Comparison of ENCODE assay signal across 34 mouse cellular contexts in the genomic region with DNA sequence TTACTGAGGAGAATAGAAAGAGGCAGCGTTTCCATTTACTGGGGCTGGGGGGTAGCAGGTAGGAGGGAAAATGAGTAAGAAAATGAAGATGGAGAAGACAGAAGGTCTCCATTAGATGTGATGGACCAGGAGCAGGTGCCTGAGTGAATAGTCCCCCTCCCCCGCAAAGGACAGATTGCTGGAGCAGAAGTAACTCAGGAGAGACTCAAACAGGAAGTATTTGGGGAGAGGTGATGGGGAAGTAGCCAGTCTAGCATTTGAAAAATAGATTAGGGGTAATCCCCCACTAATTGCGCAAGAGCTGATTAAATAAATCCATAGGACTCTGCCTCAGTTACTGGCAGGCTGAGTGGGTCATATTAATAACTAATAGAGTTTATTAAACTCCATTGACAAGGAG. TPM values are rescaled to one million over a fixed set of nuclear protein-coding genes. Genes with fewer than 3 reads are reported as not detected.
DNase-seq lines count a peak whose midpoint lies in the region; ATAC-seq and TF ChIP-seq lines count a peak whose summit lies in the region.
"Had no signal": no experiment of that assay in that cellular context is flagged by ENCODE, and none has a peak within 500 bp of the region (broad histone marks: within the 10 kb centered on the region; RNA-seq: fewer than 3 reads in every experiment).

No protein-coding gene starts in this region.

- H3K9me3 ChIP-seq in MEL (replicated peaks; ENCODE audit: insufficient read depth, low read length): no peaks in the 10 kb centered on the region
- no peaks in the 10 kb centered on the region for H3K9me3 ChIP-seq in intestine, postnatal 0 days (ENCODE audit: control insufficient read depth)
- no peaks in the 10 kb centered on the region for H3K9me3 ChIP-seq in midbrain, postnatal 0 days (ENCODE audit: low read length)
- H3K9me3 ChIP-seq: forebrain, embryonic 13.5 days; hindbrain, embryonic 10.5 days; hindbrain, embryonic 15.5 days; limb, embryonic 10.5 days; limb, embryonic 15.5 days; liver, embryonic 13.5 days; midbrain, embryonic 10.5 days; midbrain, embryonic 15.5 days; neural tube, embryonic 13.5 days had no signal

- H3K27ac ChIP-seq in MEL (ENCODE audit: control insufficient read depth, low read depth, low read length): no peak overlapping the region
- no peak overlapping the region for H3K27ac ChIP-seq in intestine, postnatal 0 days (ENCODE audit: low read depth, low read length)
- no peak overlapping the region for H3K27ac ChIP-seq in midbrain, postnatal 0 days (ENCODE audit: low read depth, low read length)
- H3K27ac ChIP-seq: forebrain, embryonic 13.5 days; hindbrain, embryonic 10.5 days; hindbrain, embryonic 15.5 days; layer of hippocampus, adult 2 months; limb, embryonic 10.5 days; limb, embryonic 15.5 days; liver, embryonic 13.5 days; macrophage; midbrain, embryonic 10.5 days; midbrain, embryonic 15.5 days; neural tube, embryonic 13.5 days had no signal

- peak; percentile 62 to 78 for TF ChIP-seq EP300 in MEL (IDR thresholded peaks at IDR 0.05; ENCODE audit: low read depth in 1 of 2, low read length in 2 of 2)

- peak; percentile 68 for ATAC-seq in megakaryocyte progenitor cell, adult 5-6 weeks (replicated peaks; ENCODE audit: poor library complexity)
- no peak for ATAC-seq in intestine, postnatal 0 days
- no peak for ATAC-seq in midbrain, postnatal 0 days (ENCODE audit: low FRiP score)
- ATAC-seq: activated CD4-positive, CD25-positive, alpha-beta regulatory T cell, adult 4 months; forebrain, embryonic 13.5 days; inflammation-experienced regulatory T-cells, adult 6 months; midbrain, embryonic 15.5 days had no signal

- no peaks in the 10 kb centered on the region; a peak in 2 of 4 replicates for H3K27me3 ChIP-seq in MEL (ENCODE audit: control insufficient read depth in 1 of 2, insufficient read depth in 2 of 2, low read length in 2 of 2)
- no peaks in the 10 kb centered on the region for H3K27me3 ChIP-seq in intestine, postnatal 0 days (replicated peaks; ENCODE audit: control insufficient read depth, insufficient read depth, low read length)
- no peaks in the 10 kb centered on the region for H3K27me3 ChIP-seq in midbrain, postnatal 0 days (ENCODE audit: insufficient read depth, low read length)
- H3K27me3 ChIP-seq: forebrain, embryonic 13.5 days; hindbrain, embryonic 15.5 days; limb, embryonic 15.5 days; liver, embryonic 13.5 days; midbrain, embryonic 15.5 days; neural tube, embryonic 13.5 days had no signal

- 89% methylated on average over 3 of the region's 3 CpGs for WGBS in intestine, postnatal 0 days
- WGBS in midbrain, postnatal 0 days: 94% methylated on average over 3 of the region's 3 CpGs
- WGBS in lung, adult 2 months: 83% methylated on average over 3 of the region's 3 CpGs

- no peak for TF ChIP-seq CTCF in MEL (IDR thresholded peaks at IDR 0.05 in 2 of 3, conservative IDR thresholded peaks at IDR 0.05 in 1 of 3; ENCODE audit: control insufficient read depth in 1 of 3, insufficient read depth in 1 of 3, low read depth in 2 of 3, low read length in 3 of 3, poor library complexity in 1 of 3, severe bottlenecking in 1 of 3)
- TF ChIP-seq CTCF in intestine, postnatal 0 days (IDR thresholded peaks at IDR 0.05; ENCODE audit: low read depth): no peak
- no peak for TF ChIP-seq CTCF in midbrain, postnatal 0 days (IDR thresholded peaks at IDR 0.05)
- no peak for TF ChIP-seq CTCF in lung, adult 2 months (IDR thresholded peaks at IDR 0.05; ENCODE audit: insufficient read depth, low read length)

- no peak overlapping the region for H3K4me2 ChIP-seq in intestine, postnatal 0 days (replicated peaks; ENCODE audit: low read depth)
- H3K4me2 ChIP-seq in midbrain, postnatal 0 days (ENCODE audit: low read depth, low read length, poor library complexity, severe bottlenecking): no peak overlapping the region
- H3K4me2 ChIP-seq: forebrain, embryonic 13.5 days; heart, embryonic 11.5 days; hindbrain, embryonic 15.5 days; limb, embryonic 15.5 days; liver, embryonic 13.5 days; midbrain, embryonic 15.5 days; neural tube, embryonic 13.5 days had no signal

- TF ChIP-seq RAD21 in MEL (IDR thresholded peaks at IDR 0.05; ENCODE audit: low read depth, low read length): no peak

- no peak overlapping the region for H3K9ac ChIP-seq in MEL (ENCODE audit: control insufficient read depth, low read depth, low read length, poor library complexity, severe bottlenecking)
- no peak overlapping the region for H3K9ac ChIP-seq in intestine, postnatal 0 days (ENCODE audit: low read depth, low read length)
- no peak overlapping the region for H3K9ac ChIP-seq in midbrain, postnatal 0 days (replicated peaks; ENCODE audit: low read length, poor library complexity, severe bottlenecking)
- H3K9ac ChIP-seq: forebrain, embryonic 13.5 days; hindbrain, embryonic 15.5 days; limb, embryonic 15.5 days; liver, embryonic 13.5 days; midbrain, embryonic 15.5 days; neural tube, embryonic 13.5 days had no signal

- H3K36me3 ChIP-seq in MEL (ENCODE audit: control insufficient read depth in 1 of 2, insufficient read depth in 2 of 2, low read length in 2 of 2): peaks cover 0 to 10% of the 10 kb centered on the region in 2 experiments; a peak in 2 of 4 replicates
- no peaks in the 10 kb centered on the region for H3K36me3 ChIP-seq in intestine, postnatal 0 days (ENCODE audit: control insufficient read depth, insufficient read depth)
- H3K36me3 ChIP-seq in midbrain, postnatal 0 days (ENCODE audit: insufficient read depth, low read length): no peaks in the 10 kb centered on the region
- H3K36me3 ChIP-seq: hindbrain, embryonic 15.5 days; limb, embryonic 10.5 days; liver, embryonic 13.5 days; midbrain, embryonic 15.5 days had no signal

- no peak overlapping the region for H3K4me3 ChIP-seq in MEL (ENCODE audit: control insufficient read depth in 1 of 2, insufficient read depth in 1 of 2, low read depth in 2 of 2, low read length in 2 of 2)
- no peak overlapping the region for H3K4me3 ChIP-seq in intestine, postnatal 0 days (ENCODE audit: low read depth, low read length)
- no peak overlapping the region for H3K4me3 ChIP-seq in midbrain, postnatal 0 days (ENCODE audit: low read depth, low read length)
- no peak overlapping the region for H3K4me3 ChIP-seq in lung, adult 2 months (replicated peaks; ENCODE audit: extremely low read depth, low read depth, low read length)
- H3K4me3 ChIP-seq: forebrain, embryonic 13.5 days; hindbrain, embryonic 10.5 days; hindbrain, embryonic 15.5 days; layer of hippocampus, adult 2 months; limb, embryonic 10.5 days; limb, embryonic 15.5 days; liver, embryonic 13.5 days; midbrain, embryonic 10.5 days; midbrain, embryonic 15.5 days; neural tube, embryonic 13.5 days had no signal

- H3K4me1 ChIP-seq in MEL (ENCODE audit: control insufficient read depth in 1 of 2, insufficient read depth in 2 of 2, low read length in 2 of 2): peaks cover 4 to 5% of the 10 kb centered on the region in 2 experiments; a peak in 2 of 4 replicates
- H3K4me1 ChIP-seq in intestine, postnatal 0 days (replicated peaks; ENCODE audit: control insufficient read depth, insufficient read depth, low read length): no peaks in the 10 kb centered on the region
- no peaks in the 10 kb centered on the region for H3K4me1 ChIP-seq in midbrain, postnatal 0 days (ENCODE audit: insufficient read depth, low read length)
- peaks cover 6% of the 10 kb centered on the region; the same call in 1 of the 2 replicates for H3K4me1 ChIP-seq in lung, adult 2 months (ENCODE audit: control insufficient read depth, insufficient read depth, low read length)
- H3K4me1 ChIP-seq: forebrain, embryonic 13.5 days; hindbrain, embryonic 10.5 days; hindbrain, embryonic 15.5 days; limb, embryonic 10.5 days; liver, embryonic 13.5 days; midbrain, embryonic 10.5 days; midbrain, embryonic 15.5 days; neural tube, embryonic 13.5 days had no signal

- DNase-seq in spleen, postnatal 36 days (ENCODE audit: low spot score in 2 of 2): peak; percentile 43 to 54
- no peak for DNase-seq in spleen, adult 12 weeks (ENCODE audit: low spot score)
- peak; percentile 57 for DNase-seq in MEL (ENCODE audit: low read depth, low spot score)
- DNase-seq in midbrain, postnatal 0 days (ENCODE audit: low spot score): no peak
- no peak for DNase-seq in lung, adult 2 months
- DNase-seq: adrenal gland, adult 8-10 months; cerebellum, adult 2 months; cerebellum, postnatal 25 days; gastrocnemius, postnatal 14 days; heart, adult 18-20 months; heart, postnatal 10 days; kidney, adult 2 months; kidney, postnatal 36 days; liver, embryonic 13.5 days; lung, adult 18-20 months; lung, postnatal 10 days; retina, postnatal 1 day; right cerebral cortex, postnatal 14 days; thymus, postnatal 25 days had no signal

- no peak for TF ChIP-seq POLR2A in MEL (IDR thresholded peaks at IDR 0.05; ENCODE audit: control insufficient read depth in 1 of 2, insufficient read depth in 1 of 2, low read depth in 1 of 2, low read length in 2 of 2, poor library complexity in 1 of 2)
- TF ChIP-seq POLR2A in lung, adult 2 months (IDR thresholded peaks at IDR 0.05; ENCODE audit: borderline replicate concordance, extremely low read depth, low read depth, low read length): no peak

- H3K79me2 ChIP-seq in MEL (ENCODE audit: control insufficient read depth, insufficient read depth, low read length, poor library complexity): no peaks in the 10 kb centered on the region

TF ChIP-seq in MEL, 35 proteins besides CTCF, POLR2A, EP300 and RAD21:
- TF ChIP-seq ELF1 (IDR thresholded peaks at IDR 0.05; ENCODE audit: low read depth, low read length) (peak; percentile 41; the same call in 1 of the 2 replicates), NRF1 (IDR thresholded peaks at IDR 0.05; ENCODE audit: insufficient read depth, low read depth, low read length, poor library complexity, severe bottlenecking) (no peak), ETS1 (IDR thresholded peaks at IDR 0.05; ENCODE audit: low read depth, low read length) (0 out of 2 replicates have a peak, but pooled peaks have one; percentile 30), TAL1 (IDR thresholded peaks at IDR 0.05; ENCODE audit: low read length) (no peak), GATA1 (IDR thresholded peaks at IDR 0.05; ENCODE audit: low read depth, low read length) (peak; percentile 50), TCF12 (IDR thresholded peaks at IDR 0.05; ENCODE audit: low read depth, low read length) (0 out of 2 replicates have a peak, but pooled peaks have one; percentile 14), RCOR1 (IDR thresholded peaks at IDR 0.05; ENCODE audit: low read depth, low read length) (peak; percentile 49)

RNA-seq across cellular contexts. Expression of a gene that starts 45.2 kb away (rescaled TPM):
- 0.16 and 0.35 TPM in 2 replicates for total RNA-seq in MEL (2012; rRNA removed)
- 1 to 10 TPM in 1 of 2 experiments, not detected in 1; 1.1 TPM for polyA plus RNA-seq in MEL (2012; ENCODE audit: insufficient read depth in 1 of 2, insufficient read length in 2 of 2, low read depth in 1 of 2, low replicate concordance in 2 of 2, missing spikeins in 1 of 2)
- total RNA-seq in megakaryocyte progenitor cell, adult 5-6 weeks (2015): 0.89 and 1.2 TPM in 2 replicates
- 1.1 and 2.1 TPM in 2 replicates for total RNA-seq in megakaryocyte progenitor cell, adult 5-6 weeks (2017)
- polyA plus RNA-seq in intestine, postnatal 0 days (2015; fragmentation: Nextera tagmentation; extraction: Ambion mirVana): 1.2 and 1.5 TPM in 2 replicates
- 1.1 and 1.6 TPM in 2 replicates for total RNA-seq in midbrain, postnatal 0 days (2014; rRNA removed)
- polyA plus RNA-seq in midbrain, postnatal 0 days (2015; fragmentation: Nextera tagmentation; extraction: Ambion mirVana): 1.2 and 1.4 TPM in 2 replicates
- 0.97 and 1.9 TPM in 2 replicates for polyA plus RNA-seq in lung, adult 2 months (2012; rRNA removed)
- total RNA-seq: layer of hippocampus, adult 2 months had no signal

Comparison
In these comparisons a context has a peak if more than half of its experiments do, and no peak if none do; other contexts are left out.
1. DNase-seq: peak in spleen, postnatal 36 days (2 of 2) and MEL (single experiment); none in spleen, adult 12 weeks (single experiment), midbrain, postnatal 0 days (single experiment) and lung, adult 2 months (single experiment).